Mouse (Mus musculus) kidney, postnatal 10 days (tissue): ENCODE measurements around the gene Ky.
A peak's percentile ranks its signal among the peaks of the same experiment; 100 is the strongest.

Source experiments
- DNase-seq: peaks from one replicate; pipeline ENCODE4 v3.0.0; 2021; ENCODE audit warnings: mixed read lengths

The Ky gene

DNA sequence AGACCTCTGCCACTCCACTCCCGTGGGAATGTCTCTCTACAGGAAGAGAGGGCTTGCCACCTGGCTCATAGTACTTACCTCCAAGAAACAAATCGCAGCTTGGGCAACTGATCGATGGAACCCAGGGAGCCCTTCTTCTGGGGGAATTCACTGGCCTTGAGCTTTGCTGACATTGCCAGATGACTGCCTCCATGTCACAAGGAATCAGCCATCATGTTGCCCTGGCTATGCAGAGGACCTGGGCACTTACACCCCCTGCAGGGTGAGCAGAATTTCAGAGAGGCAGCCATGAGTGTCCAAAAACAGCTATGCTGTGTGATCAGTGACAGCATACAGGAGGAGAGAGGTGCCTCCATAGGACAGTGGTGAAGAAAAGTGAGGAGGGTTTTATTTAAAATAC, 48.2 kb downstream of the Ky start:
- DNase-seq = no peak

GRCm38 (mm10) chr9:102558463-102558862, 52.9 kb downstream of the Ky start:
- no peak for DNase-seq

DNA sequence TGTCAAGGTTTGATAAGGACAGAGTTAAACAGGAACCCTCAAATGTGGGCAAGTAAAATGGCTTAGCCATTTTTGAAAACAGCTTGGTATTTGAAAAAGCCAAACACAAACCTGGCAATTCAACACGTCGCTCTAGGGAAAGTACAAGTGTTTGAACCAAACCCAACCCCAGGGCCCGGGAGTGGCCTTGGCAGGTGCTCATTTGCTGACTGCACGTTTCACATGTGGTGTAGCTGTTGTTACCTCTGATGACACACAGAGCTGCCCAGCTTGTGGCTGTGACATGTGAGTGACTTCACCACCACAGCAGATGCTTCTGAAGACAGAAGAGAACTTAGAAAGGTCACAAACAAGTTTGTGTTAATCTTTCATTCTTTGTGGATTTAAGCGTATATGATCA, 67.3 kb downstream of the Ky start:
- no peak for DNase-seq

GRCm38 (mm10) chr9:102577480-102577879, 71.9 kb downstream of the Ky start:
- DNase-seq = no peak

DNA sequence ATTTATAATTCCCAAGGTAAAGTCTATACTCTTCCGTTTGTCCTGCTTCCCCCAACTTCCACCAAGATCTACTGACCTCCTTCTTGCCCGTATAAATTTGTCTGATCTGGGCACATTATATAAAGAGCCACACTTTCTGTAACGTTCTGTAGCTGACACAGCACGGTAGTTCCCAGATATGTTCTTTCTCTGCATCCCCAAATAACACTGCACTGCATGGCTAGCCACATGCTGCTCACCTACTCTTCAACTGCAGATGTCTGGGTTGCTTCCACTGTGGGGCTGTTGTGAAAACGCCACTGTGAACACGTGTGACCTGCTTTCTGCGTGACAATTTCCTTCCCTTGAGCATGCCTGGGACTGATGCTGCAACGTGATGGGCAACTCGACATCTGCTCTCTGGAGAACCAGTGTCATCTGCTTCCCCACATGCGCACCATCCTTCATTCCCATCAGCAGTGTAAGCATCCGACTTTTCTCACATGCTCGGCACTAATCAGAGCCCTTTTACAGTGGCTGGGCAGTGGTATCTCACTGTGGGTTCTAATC, 76.4 kb downstream of the Ky start:
- no peak for DNase-seq

DNA sequence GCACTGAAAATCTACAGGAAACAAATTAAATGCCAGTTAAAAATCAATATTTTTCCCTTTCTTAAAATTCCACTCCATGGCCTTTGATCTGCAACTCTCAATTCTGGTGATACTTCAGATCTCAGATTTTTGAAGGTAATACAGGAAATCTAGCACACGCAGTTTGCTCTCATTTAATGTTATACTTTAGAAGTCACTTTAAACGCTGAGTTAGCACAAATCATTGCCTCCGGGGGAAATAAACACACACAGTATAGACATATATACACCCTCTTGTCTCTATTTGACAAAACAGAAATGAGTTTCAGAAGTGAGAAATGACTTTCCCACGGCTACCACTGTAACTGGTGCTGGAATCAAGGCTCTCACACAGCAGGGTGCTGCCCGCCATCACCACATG, 81.8 kb downstream of the Ky start:
- no peak for DNase-seq

DNA sequence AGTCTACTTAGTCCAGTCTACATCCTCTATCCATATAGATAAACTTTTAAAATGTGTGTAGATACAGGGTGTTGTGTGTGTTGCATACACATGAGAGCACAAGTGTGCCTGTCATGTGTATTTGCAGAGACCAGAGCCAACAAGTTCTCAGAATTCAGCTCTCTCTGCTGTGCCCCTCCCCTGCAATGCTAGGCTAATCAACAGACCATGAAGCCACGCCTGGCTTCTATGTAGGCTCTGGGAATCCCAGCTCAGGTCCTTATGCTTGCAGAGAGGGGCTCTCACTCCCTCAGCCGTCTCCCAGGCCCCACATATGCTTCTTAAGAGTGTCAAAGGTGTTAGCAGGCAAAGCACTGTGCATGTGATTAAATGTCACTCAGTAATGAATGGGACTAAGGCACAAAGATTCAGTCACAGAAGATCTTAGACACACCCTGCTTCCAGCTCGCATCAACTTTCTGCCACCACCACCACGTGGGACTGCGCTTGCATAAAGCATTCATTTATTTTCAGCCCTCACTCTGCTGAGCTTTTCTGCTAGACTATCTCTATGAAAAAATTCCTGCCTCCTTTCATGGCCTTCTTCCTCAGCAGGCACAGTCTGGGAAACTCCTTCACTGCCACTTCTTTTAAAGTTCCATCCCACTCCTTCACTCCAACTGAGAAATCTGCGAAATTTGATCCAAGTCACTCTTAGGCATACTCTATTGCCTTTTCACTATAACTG, 89.3 kb downstream of the Ky start:
- DNase-seq = peak; percentile 17
